Mouse (Mus musculus): ENCODE data around the gene Ccr10.

GRCm38 (mm10) chr11:101180261-101180660, 5.0 kb upstream of the Ccr10 start:
- TF ChIP-seq EP300 (IDR thresholded peaks at IDR 0.05; ENCODE audit: low read depth) (no peak), CTCF (IDR thresholded peaks at IDR 0.05; ENCODE audit: low read depth) (no peak)

Data from liver, postnatal 0 days (tissue).